Mouse (Mus musculus) megakaryocyte, embryonic 14.5 days (primary cell): ENCODE results near the gene Anapc15-ps.

Source experiments
- FLI1 ChIP-seq: IDR thresholded peaks from 2 replicates; pipeline ENCODE4 v1.6.1; 2012; ENCODE audit warnings: low read length, inconsistent platforms, mixed read lengths
- GATA1 ChIP-seq: IDR thresholded peaks from 3 replicates; pipeline ENCODE4 v1.6.1; 2012; ENCODE audit warnings: mixed read lengths, low read length, inconsistent platforms, borderline replicate concordance

DNA sequence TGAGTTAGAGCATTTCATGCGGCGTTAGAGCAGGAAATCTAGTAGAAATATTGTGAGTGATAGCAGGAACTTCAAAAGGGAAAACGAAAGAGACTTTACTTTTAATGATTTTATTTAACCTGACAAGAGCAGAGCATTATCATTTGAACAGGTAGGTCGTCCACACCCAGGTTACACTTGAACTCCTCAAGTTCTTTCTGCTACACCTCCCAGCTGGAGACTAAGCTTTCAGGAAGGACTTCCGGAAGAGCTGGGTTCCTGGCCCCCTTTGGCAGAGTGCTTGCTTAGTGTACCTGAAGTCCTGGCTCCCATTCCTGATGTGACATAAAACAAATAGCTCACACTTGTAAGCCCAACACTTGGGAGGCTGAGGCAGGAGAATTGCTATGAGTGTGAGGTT is 30.2 kb downstream of the Anapc15-ps start:
- TF ChIP-seq GATA1 (no peak), FLI1 (no peak)
